Mouse (Mus musculus) retina, embryonic 14.5 days (tissue): ENCODE results near the gene Nceh1.
"Not testable (repeated sequence)": the region's sequence is repeated elsewhere in the genome, so short reads cannot be mapped to it uniquely, and the experiment has no call there.

Experiments
- DNase-seq: peaks from one replicate; pipeline ENCODE4 v3.0.0-alpha.2; 2015; ENCODE audit warnings: low spot score

Gene Nceh1

GRCm38 (mm10) chr3:27228530-27229309 is 46.0 kb downstream of the Nceh1 start:
- DNase-seq = no peak

GRCm38 (mm10) chr3:27233361-27233760 is 50.6 kb downstream of the Nceh1 start:
- DNase-seq = no peak

- no peak for DNase-seq
Observed at GRCm38 (mm10) chr3:27233841-27234240, 51.1 kb downstream of the Nceh1 start.

GRCm38 (mm10) chr3:27234976-27235375 is 52.2 kb downstream of the Nceh1 start:
- no peak for DNase-seq

- peak; percentile 84 for DNase-seq
Observed at GRCm38 (mm10) chr3:27237226-27237625, 54.5 kb downstream of the Nceh1 start.

GRCm38 (mm10) chr3:27238563-27238962 is 55.8 kb downstream of the Nceh1 start:
- DNase-seq = no peak

- no peak for DNase-seq
Observed at GRCm38 (mm10) chr3:27239568-27239967, 56.8 kb downstream of the Nceh1 start.

- no peak for DNase-seq
Observed at GRCm38 (mm10) chr3:27241864-27242263, 59.1 kb downstream of the Nceh1 start.

- DNase-seq = no peak
Observed at GRCm38 (mm10) chr3:27246166-27246565, 63.4 kb downstream of the Nceh1 start.

GRCm38 (mm10) chr3:27247785-27248184 is 65.0 kb downstream of the Nceh1 start:
- no peak for DNase-seq

GRCm38 (mm10) chr3:27249030-27249429 is 66.3 kb downstream of the Nceh1 start:
- no peak for DNase-seq

- no peak for DNase-seq
Observed at GRCm38 (mm10) chr3:27250936-27251335, 68.2 kb downstream of the Nceh1 start.

- DNase-seq = no peak
Observed at GRCm38 (mm10) chr3:27258461-27258860, 75.7 kb downstream of the Nceh1 start.

- DNase-seq = no peak
Observed at GRCm38 (mm10) chr3:27260393-27260792, 77.6 kb downstream of the Nceh1 start.

GRCm38 (mm10) chr3:27267327-27267726 is 84.6 kb downstream of the Nceh1 start:
- DNase-seq = no peak

GRCm38 (mm10) chr3:27267887-27268286 is 85.1 kb downstream of the Nceh1 start:
- DNase-seq = no peak

GRCm38 (mm10) chr3:27269151-27269550 is 86.4 kb downstream of the Nceh1 start:
- DNase-seq = no peak

GRCm38 (mm10) chr3:27270160-27270962 is 87.6 kb downstream of the Nceh1 start:
- DNase-seq = peak; percentile 50

- DNase-seq = peak; percentile 77
Observed at GRCm38 (mm10) chr3:27272926-27273745, 90.4 kb downstream of the Nceh1 start.

GRCm38 (mm10) chr3:27279286-27279925 is 96.6 kb downstream of the Nceh1 start:
- DNase-seq = not testable (repeated sequence)

- DNase-seq = no peak
Observed at GRCm38 (mm10) chr3:27280280-27280749, 97.5 kb downstream of the Nceh1 start.
